Mouse (Mus musculus): ENCODE data around the gene Inka2. TPM values are rescaled to one million over a fixed set of nuclear protein-coding genes. Genes with fewer than 3 reads are reported as not detected.

Inka2 gene
- polyA plus RNA-seq, 1 experiment from 2014 or later: 0.13 TPM

DNA sequence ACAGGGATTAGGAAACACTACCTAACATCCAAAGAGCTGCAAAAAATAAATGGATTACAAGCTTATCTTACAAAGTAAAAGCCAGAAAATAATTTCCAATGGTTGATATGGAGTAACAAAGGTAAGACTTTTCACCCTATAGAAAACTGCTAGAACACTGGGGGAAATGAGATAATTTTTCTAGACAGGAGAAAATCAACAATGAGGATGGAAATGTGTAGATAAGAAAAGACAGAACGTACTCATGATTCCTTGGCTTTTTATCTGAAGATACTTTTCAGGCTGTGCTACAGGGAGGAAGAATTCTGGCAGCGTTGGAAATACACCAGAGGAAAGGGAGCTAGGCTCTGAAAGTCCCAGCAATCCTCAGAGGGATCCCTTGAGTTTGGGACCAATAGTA is 46.4 kb downstream of the Inka2 start:
- no peak for ATAC-seq
- peaks cover 13% of the 10 kb centered on the region for H3K36me3 ChIP-seq (replicated peaks; ENCODE audit: insufficient read depth, low read length)
- H3K9ac ChIP-seq (replicated peaks): no peak overlapping the region
- H3K27me3 ChIP-seq (ENCODE audit: insufficient read depth, low read length): no peaks in the 10 kb centered on the region
- 51% methylated on average over 2 of the region's 2 CpGs for WGBS (ENCODE audit: insufficient replicate concordance)
- no peak overlapping the region for H3K27ac ChIP-seq (ENCODE audit: low read depth)
- H3K4me2 ChIP-seq (ENCODE audit: low read depth, low read length): no peak overlapping the region
- DNase-seq: no peak
- no peaks in the 10 kb centered on the region for H3K9me3 ChIP-seq (ENCODE audit: low read length)
- no peak for TF ChIP-seq EP300 (IDR thresholded peaks at IDR 0.05; ENCODE audit: low read depth)
- TF ChIP-seq CTCF (IDR thresholded peaks at IDR 0.05; ENCODE audit: low read depth): no peak
- no peak overlapping the region for H3K4me3 ChIP-seq (ENCODE audit: low read depth, low read length)
- H3K4me1 ChIP-seq (ENCODE audit: insufficient read depth): peaks cover 8% of the 10 kb centered on the region; the same call in 1 of the 2 replicates

GRCm38 (mm10) chr3:105754184-105754583 is 49.8 kb downstream of the Inka2 start:
- H3K27me3 ChIP-seq (ENCODE audit: insufficient read depth, low read length): no peaks in the 10 kb centered on the region
- no peak for TF ChIP-seq CTCF (IDR thresholded peaks at IDR 0.05; ENCODE audit: low read depth)
- TF ChIP-seq EP300 (IDR thresholded peaks at IDR 0.05; ENCODE audit: low read depth): no peak
- DNase-seq (no peak), ATAC-seq (no peak)
- peaks cover 24% of the 10 kb centered on the region for H3K4me1 ChIP-seq (ENCODE audit: insufficient read depth)
- no peaks in the 10 kb centered on the region for H3K9me3 ChIP-seq (ENCODE audit: low read length)
- peaks cover 8% of the 10 kb centered on the region for H3K36me3 ChIP-seq (replicated peaks; ENCODE audit: insufficient read depth, low read length)
- no peak overlapping the region for H3K4me3 ChIP-seq (ENCODE audit: low read depth, low read length)
- WGBS (ENCODE audit: insufficient replicate concordance): 65% methylated on average over 3 of the region's 3 CpGs
- no peak overlapping the region for H3K4me2 ChIP-seq (ENCODE audit: low read depth, low read length)
- no peak overlapping the region for H3K27ac ChIP-seq (ENCODE audit: low read depth)
- H3K9ac ChIP-seq (replicated peaks): no peak overlapping the region

- Histone ChIP-seq H3K27me3 (ENCODE audit: insufficient read depth, low read length) (no peaks in the 10 kb centered on the region), H3K4me1 (ENCODE audit: insufficient read depth) (peaks cover 24% of the 10 kb centered on the region), H3K27ac (ENCODE audit: low read depth) (no peak overlapping the region), H3K9ac (replicated peaks) (no peak overlapping the region), H3K4me3 (ENCODE audit: low read depth, low read length) (no peak overlapping the region), H3K36me3 (replicated peaks; ENCODE audit: insufficient read depth, low read length) (no peaks in the 10 kb centered on the region), H3K9me3 (ENCODE audit: low read length) (no peaks in the 10 kb centered on the region), H3K4me2 (ENCODE audit: low read depth, low read length) (no peak overlapping the region)
- ATAC-seq (no peak), DNase-seq (no peak)
- TF ChIP-seq EP300 (IDR thresholded peaks at IDR 0.05; ENCODE audit: low read depth) (no peak), CTCF (IDR thresholded peaks at IDR 0.05; ENCODE audit: low read depth) (no peak)
- WGBS (ENCODE audit: insufficient replicate concordance): 94% methylated on average over 9 of the region's 9 CpGs
Measured at GRCm38 (mm10) chr3:105755123-105755522, 50.7 kb downstream of the Inka2 start.

GRCm38 (mm10) chr3:105756505-105756904 is 52.1 kb downstream of the Inka2 start:
- DNase-seq (no peak), ATAC-seq (no peak)
- Histone ChIP-seq H3K4me2 (ENCODE audit: low read depth, low read length) (no peak overlapping the region), H3K4me3 (ENCODE audit: low read depth, low read length) (no peak overlapping the region), H3K4me1 (ENCODE audit: insufficient read depth) (peaks cover 34% of the 10 kb centered on the region), H3K9ac (replicated peaks) (no peak overlapping the region), H3K27me3 (ENCODE audit: insufficient read depth, low read length) (no peaks in the 10 kb centered on the region), H3K27ac (ENCODE audit: low read depth) (peak overlapping the region; percentile 56; the same call in 1 of the 2 replicates), H3K9me3 (ENCODE audit: low read length) (no peaks in the 10 kb centered on the region), H3K36me3 (replicated peaks; ENCODE audit: insufficient read depth, low read length) (no peaks in the 10 kb centered on the region)
- 68% methylated on average over 2 of the region's 2 CpGs for WGBS (ENCODE audit: insufficient replicate concordance)
- TF ChIP-seq EP300 (IDR thresholded peaks at IDR 0.05; ENCODE audit: low read depth): no peak
- TF ChIP-seq CTCF (IDR thresholded peaks at IDR 0.05; ENCODE audit: low read depth): no peak

DNA sequence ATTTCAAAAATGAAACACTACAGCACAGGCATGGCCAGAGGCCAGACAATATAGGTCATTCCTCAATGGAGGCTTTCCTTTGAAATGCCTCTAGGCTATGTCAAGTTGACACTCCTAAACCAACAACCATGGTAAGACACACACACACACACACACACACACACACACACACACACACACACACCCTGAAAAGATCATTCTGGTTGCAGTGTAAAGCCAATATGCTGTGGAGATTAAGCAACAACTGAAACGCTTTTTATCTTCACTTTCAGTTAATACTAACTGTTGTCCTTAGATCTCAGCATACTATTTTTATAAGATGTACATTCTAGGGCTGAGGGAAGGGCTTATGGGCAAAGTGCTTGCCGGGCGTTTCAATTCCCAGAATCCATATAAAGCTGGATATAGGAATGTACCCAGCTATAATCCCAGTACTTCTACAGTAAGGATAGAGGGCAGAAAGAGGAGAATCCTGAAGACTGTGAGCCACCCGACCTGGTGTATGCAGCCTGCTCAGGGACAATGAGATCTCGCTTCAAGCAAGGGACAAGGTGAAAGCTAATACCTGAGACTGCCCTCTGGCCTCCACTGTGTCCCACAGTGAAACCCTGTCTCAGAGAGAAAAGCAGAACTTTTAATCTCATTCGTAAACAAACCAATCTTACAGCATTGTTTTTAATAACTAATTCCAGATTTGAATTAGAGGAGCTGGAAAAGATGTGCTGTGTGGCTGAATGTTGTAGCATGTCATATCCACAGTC is 53.1 kb downstream of the Inka2 start:
- TF ChIP-seq EP300 (IDR thresholded peaks at IDR 0.05; ENCODE audit: low read depth) (no peak; the same call in 1 of the 2 replicates), CTCF (IDR thresholded peaks at IDR 0.05; ENCODE audit: low read depth) (no peak)
- 45% methylated on average over 6 of the region's 6 CpGs for WGBS (ENCODE audit: insufficient replicate concordance)
- peak overlapping the region; percentile 56 for H3K27ac ChIP-seq (ENCODE audit: low read depth)
- no peaks in the 10 kb centered on the region for H3K27me3 ChIP-seq (ENCODE audit: insufficient read depth, low read length)
- peak overlapping the region; percentile 55 for H3K4me2 ChIP-seq (ENCODE audit: low read depth, low read length)
- H3K4me1 ChIP-seq (ENCODE audit: insufficient read depth): peaks cover 39% of the 10 kb centered on the region
- DNase-seq (peak; percentile 42), ATAC-seq (peak; percentile 72)
- H3K36me3 ChIP-seq (replicated peaks; ENCODE audit: insufficient read depth, low read length): no peaks in the 10 kb centered on the region
- no peak overlapping the region for H3K4me3 ChIP-seq (ENCODE audit: low read depth, low read length)
- no peak overlapping the region for H3K9ac ChIP-seq (replicated peaks)
- H3K9me3 ChIP-seq (ENCODE audit: low read length): no peaks in the 10 kb centered on the region

DNA sequence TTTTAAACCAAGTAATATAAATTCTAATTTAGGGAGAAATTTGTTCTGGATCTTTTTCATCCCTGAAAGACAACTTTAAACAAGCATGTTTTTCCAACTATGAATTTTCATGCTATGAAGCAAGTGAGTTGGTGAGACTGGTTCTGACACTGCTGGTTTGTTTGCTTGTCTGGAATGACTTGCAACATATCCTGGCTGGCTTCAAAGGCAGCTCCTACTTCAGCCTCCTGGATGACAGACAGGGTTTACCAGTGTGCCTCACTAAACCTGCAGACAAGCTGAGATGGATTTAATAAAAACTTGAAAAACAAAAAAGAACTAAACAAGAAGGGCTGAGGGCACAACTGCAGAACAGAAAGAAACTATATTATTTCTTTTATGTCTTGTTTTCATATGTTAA is 53.7 kb downstream of the Inka2 start:
- H3K9me3 ChIP-seq (ENCODE audit: low read length): no peaks in the 10 kb centered on the region
- TF ChIP-seq CTCF (IDR thresholded peaks at IDR 0.05; ENCODE audit: low read depth): no peak
- no peak for TF ChIP-seq EP300 (IDR thresholded peaks at IDR 0.05; ENCODE audit: low read depth)
- H3K36me3 ChIP-seq (replicated peaks; ENCODE audit: insufficient read depth, low read length): no peaks in the 10 kb centered on the region
- peak; percentile 86 for ATAC-seq
- no peaks in the 10 kb centered on the region for H3K27me3 ChIP-seq (ENCODE audit: insufficient read depth, low read length)
- peaks cover 42% of the 10 kb centered on the region for H3K4me1 ChIP-seq (ENCODE audit: insufficient read depth)
- no peak overlapping the region for H3K4me3 ChIP-seq (ENCODE audit: low read depth, low read length)
- H3K27ac ChIP-seq (ENCODE audit: low read depth): peak overlapping the region; percentile 56
- no peak overlapping the region; the same call in 1 of the 2 replicates for H3K4me2 ChIP-seq (ENCODE audit: low read depth, low read length)
- H3K9ac ChIP-seq (replicated peaks): no peak overlapping the region
- DNase-seq: no peak

Measured in liver, postnatal 0 days (tissue).